Mouse (Mus musculus): ENCODE results near the gene Prkaa2.

The Prkaa2 gene

DNA sequence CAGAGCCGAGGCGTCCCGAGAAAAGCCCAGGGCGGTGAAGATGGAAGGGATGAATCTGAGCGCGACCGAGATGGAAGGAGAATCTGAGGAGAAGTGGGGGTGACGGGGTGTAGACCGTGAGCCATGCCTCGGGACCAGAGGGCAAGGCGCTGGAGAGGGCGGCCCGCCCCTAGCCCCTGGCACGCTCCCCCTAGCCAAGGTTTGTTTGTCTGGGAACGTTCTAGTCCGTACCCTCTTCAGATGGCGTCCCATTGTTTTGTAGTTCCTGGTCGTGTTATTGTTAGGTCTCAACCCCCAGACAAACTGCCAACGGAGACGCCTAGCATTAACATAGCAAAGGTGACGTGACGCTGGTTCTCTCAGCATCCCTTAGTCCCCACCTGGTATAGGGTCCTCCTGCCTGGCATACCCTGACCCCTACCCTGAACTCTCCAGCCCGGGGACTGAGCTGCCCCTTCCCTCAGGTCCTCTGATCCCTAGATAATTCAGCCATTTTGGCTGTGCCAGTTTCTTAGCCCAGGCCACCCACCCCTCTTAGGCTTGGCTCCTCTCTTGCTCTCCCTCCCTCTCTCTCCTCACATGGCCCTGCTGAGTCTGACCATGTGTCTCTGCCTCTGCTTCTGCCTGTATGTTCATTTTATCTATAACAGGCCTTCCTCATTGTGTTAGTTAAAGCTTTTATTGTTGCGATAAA lies 447 bp upstream of the Prkaa2 start:
- CTCF ChIA-PET = no interaction called here

- CTCF ChIA-PET = no interaction called here
Observed at GRCm38 (mm10) chr4:105108641-105109198, 970 bp downstream of the Prkaa2 start.

DNA sequence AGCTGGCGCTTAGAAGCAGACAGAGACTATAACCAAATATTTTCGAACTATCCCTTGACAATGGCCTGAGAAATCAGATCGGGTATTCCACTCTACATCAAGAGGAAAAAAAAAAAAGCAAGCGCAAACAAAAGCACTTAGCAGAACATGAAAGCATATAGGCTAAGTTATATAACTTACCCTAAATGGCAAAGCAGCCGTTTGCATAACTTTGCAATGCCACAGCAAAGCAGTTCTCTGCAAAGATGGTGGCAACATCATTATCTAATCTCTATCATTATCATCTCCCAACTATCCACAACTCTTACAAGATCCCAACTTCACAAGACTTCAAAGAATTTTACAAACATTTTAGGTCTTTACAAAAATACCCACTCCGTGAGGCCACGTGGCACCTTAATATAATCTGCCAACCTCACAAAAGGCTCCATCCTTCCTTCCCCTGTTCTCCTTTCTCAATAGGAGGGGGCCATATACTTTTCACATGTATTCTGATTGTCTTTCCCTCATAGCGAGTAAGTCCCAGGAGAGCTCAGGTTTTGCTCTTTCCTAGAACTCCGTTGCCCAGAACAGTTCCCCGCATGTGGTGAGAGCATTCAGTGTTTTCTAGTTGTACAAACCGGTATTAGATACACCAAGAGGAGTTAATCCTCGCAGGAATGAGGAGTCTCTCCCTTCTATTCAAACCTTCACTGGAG lies 1.6 kb downstream of the Prkaa2 start:
- CTCF ChIA-PET = no interaction called here

DNA sequence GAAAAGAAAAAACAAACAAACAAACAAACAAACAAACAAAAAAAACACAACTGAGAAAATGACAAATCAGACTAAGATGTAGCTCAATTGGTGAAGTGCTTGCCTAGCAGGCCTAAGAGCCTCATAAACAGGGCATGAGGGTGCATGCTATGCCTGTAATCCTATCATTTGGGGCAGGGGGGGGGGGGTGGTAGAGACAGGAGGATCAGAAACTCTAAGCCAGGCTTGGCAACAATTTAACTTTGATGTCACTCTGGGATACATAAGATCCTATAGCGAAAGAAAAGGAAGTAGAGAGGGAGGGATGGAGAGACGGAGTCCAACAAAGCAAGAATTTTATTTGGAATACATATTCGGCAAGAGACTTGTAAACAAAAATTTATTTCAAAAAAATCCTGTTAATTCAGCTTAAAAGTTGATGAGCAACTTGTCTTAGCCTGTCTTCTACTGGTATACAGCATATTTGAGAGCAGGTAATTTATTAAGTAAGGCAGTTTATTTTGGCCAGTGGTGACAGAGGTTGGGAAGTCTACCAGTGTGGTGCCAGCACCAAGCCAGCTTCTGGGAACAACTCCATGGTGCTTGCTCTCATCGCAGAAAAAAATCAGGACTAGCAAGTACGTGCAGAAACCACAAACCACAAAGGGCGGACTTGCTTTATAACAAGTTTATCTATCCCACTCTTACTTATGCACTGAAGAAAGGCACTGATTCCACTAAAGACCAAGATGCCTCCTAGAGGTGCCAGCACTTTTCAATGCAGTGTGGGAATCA lies 5.4 kb downstream of the Prkaa2 start:
- CTCF ChIA-PET = no interaction called here

DNA sequence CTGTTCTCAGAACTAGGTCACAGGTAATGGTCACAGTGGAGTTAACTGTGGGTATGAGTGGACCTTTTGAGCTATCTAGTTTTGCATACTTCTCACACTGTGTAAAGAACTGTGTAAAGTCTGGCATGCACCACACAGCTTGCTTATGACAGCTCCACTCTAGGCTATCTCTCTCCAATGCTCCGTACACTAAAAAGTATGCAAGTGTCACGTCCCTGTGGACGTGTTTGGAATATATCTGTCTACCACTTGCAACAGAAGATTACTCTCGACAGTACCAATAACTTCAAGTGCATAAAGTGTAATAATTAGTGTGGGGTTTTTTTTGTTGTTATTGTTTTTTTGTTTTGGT lies 8.4 kb downstream of the Prkaa2 start:
- CTCF ChIA-PET = no interaction called here

GRCm38 (mm10) chr4:105100508-105101336 lies 9.0 kb downstream of the Prkaa2 start:
- CTCF ChIA-PET = no interaction called here

GRCm38 (mm10) chr4:105098660-105099059 lies 11.0 kb downstream of the Prkaa2 start:
- CTCF ChIA-PET = no interaction called here

GRCm38 (mm10) chr4:105098158-105098557 lies 11.5 kb downstream of the Prkaa2 start:
- CTCF ChIA-PET = no interaction called here

DNA sequence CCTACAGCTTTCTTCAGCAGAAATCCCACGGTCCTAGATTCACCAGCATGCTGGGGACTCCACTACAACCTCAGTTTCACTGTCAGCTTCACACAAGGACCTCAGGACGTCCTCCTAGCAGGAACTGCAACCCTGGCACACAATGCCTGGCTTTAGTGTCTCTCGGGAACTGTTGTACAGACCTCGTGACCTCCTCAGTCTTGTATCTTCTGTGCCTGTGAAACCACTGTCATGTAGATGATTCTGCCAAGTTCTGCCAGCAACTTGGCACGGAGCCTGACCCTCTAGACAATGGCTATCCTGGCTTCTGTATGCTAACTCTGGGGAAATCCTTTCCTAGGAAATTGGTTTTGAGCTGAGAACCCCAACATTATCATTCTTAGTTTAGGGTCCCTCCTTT lies 14.4 kb downstream of the Prkaa2 start:
- CTCF ChIA-PET = no interaction called here

GRCm38 (mm10) chr4:105093951-105094350 lies 15.7 kb downstream of the Prkaa2 start:
- CTCF ChIA-PET = no interaction called here

DNA sequence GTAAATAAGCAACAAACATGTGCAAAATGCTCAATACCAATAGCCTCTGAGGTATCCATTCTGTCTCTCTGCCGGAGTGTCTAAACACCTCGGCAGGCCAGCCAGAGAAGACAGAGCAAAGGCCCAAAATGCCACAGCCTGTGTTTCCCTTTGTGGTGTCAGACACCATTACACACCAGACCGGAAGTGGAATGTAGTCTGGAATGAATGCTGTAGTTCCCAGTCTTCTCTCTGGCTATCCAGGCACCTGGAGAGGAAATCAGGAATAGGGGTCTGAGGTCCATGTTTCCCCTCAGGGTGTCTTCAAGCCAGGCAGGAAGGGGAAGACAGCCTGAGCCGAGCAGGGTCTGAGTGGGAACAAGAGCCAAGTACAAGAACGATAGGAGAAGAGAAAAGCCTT lies 19.3 kb downstream of the Prkaa2 start:
- CTCF ChIA-PET = no interaction called here

DNA sequence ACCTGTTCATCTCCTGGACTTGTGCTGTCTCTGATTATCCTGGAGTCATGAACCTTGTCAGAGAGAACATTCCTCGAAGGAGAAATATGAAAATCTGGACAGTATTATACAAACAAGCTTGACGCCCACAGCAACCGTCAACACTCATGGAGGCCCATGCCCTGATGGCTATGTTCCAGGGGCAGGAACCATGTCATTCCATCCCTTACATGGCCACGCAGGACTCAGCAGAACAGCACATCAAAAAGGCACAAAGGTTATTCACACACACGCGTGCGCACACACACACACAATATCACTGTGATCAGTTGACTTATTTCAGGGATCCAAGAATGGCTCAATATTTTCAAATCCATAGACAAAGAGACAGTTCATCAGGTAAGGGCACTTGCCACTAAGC lies 20.3 kb downstream of the Prkaa2 start:
- CTCF ChIA-PET = no interaction called here

DNA sequence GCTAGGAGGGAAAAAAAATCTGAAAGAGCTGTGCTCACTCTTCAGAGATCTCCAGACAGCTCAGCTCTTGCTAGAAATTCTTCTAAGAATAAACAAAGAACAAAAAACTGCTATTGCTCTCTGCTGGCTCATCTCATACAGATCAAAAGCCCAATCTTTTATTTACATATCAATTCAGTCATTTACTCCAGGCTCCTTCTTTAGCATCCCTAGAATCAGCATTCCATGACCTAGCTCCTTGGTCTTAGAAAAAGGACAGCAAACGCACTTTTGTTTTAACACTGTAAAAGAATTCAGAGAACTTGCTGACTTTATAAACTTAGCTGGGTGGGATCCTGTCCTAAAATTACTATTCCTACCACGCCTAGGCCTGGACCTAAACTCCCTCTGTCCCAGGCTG lies 21.0 kb downstream of the Prkaa2 start:
- CTCF ChIA-PET = no interaction called here

DNA sequence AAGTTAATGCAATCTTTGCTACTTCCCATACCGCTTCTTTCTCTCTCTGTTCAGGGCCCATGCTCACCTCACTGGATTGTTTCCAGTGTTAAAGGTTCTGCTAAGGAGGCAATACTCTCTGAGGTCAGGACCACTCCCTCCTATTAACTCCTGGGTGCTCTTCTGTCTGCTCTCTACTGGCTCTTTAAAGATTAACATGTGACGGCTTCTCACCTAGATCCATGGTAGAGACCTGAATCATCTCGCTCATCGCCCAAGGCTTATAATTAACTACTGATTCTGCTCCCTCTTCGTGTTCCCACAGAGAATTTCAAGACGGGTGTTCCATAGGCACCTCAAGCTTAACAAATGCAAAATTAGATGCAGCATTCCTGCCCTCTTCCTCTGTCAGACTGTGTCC lies 33.5 kb downstream of the Prkaa2 start:
- CTCF ChIA-PET = no interaction called here

DNA sequence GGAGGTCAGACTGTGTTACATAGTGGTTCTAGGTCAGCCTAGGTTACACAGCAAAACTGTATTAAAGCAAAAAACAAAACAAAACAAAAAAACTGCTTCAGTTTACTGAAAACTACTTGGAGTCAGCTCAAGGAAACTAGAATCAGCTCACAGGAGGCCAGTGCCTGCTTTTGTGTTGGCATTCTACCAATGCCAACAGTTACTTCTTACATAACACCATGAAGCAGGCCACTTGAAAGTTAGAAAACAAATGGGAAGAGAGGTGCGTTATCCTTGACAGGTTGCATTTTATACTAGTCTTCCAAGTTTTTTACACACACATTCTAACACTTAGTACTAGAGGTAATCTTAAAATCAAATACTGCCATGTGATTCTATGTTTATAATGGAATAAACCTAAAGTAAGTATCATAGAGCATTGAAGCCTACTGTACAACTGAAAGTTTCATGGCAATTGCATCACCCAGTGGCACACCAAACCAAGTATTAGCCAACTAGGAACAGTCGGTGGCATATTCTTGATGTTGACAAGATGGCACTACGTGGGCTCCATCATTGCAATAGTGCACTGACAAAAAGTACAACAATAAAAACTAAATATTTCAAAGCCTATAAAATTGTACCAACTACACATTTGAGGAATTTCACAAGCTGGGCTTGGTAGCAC lies 37.8 kb downstream of the Prkaa2 start:
- CTCF ChIA-PET = interaction anchor here (0.7 kb wide), 1 partner anchor 41 kb away, joined by 3 read pairs; no protein-coding TSS in a partner anchor

DNA sequence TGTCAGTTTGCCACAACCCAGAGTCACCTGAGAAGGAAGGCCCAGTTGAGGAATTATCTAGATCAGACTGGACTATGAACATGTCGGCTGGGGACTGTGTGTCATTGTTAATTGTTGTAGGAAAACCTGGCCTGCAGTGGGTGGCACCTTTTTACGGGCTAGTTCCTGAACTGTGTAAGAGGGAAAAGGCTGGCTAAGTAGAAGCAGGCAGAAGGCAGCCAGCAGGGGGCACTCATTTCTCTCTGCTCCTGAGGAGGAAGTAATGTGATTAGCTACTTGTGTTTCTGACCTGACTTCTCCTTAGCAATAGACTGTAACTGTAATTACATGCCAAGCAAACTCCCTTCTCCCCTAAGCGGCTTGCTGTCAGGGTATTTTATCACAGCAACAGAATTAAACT lies 38.7 kb downstream of the Prkaa2 start:
- CTCF ChIA-PET = interaction anchor here (0.6 kb wide), 1 partner anchor 858 kb away, joined by 3 read pairs; no protein-coding TSS in a partner anchor

GRCm38 (mm10) chr4:105051291-105051690 lies 58.4 kb downstream of the Prkaa2 start:
- CTCF ChIA-PET = no interaction called here

DNA sequence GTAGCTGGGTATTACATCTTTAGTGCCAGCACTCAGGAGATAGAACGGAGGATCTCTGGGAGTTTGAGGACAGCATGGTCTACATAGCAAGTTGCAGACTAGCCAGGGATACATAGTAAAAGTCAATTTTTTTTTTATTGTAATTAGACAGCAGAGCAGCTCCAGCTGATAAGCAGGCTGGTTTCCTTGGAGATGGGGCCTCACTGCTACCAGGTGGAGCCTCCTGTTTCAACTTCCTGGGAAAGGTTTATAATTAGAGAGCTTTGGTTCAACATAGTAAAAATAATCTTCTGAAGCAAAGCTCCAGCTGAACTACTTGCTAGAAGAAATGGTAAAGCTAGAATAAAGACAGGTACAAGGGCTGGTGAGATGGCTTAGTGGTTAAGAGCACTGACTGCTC lies 59.6 kb downstream of the Prkaa2 start:
- CTCF ChIA-PET = no interaction called here

DNA sequence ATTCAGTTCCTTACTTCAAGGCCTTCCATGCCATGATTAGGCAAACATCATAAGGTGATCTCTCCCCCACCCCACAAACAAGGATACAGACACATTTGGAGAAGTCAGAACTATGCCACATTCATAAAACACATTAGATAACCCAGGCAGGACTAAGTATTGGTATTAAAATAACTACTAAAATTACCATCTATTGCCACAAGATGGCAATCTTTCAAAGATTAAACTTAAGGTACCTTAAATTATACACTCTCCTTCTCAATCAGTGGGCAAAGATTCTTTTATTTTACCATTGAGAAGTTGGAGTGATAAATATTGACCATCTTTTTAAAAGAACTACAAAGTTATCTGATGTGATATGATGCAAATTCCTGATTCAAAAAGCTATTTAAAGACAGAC lies 75.4 kb downstream of the Prkaa2 start:
- CTCF ChIA-PET = no interaction called here

DNA sequence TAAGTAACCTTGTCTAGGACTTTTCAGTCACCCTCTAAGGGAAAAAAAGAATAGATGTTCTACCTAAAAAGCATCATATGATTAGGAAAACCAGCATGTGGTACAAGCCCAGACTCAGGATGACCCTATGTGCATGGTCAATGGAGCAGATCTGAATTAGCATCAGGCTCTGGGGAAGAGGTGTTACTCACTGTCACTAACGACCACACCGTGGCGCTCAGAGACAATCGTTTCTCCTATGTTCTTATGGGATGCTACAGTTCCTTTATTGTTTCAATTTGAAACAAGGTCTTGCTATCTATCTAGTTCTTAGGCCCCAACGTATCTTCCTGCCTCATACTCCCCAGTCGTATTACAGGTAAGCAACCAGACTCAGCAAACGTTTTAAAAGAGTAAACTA lies 76.5 kb downstream of the Prkaa2 start:
- CTCF ChIA-PET = no interaction called here

GRCm38 (mm10) chr4:105031104-105031503 lies 78.6 kb downstream of the Prkaa2 start:
- CTCF ChIA-PET = no interaction called here
